Mouse (Mus musculus) retina, postnatal 1 day (tissue): ENCODE measurements at regions not wholly inside any gene's neighbourhood (a gene's known extent, or its start where the extent isn't known, plus 50 kb on each side); places are given as distances from the start of the nearest gene placed in this dataset.

ENCODE experiments used
- DNase-seq: peaks from one replicate; pipeline ENCODE4 v3.0.0-alpha.2; 2012

GRCm38 (mm10) chr7:35948389-35948788, 145.6 kb upstream of the Zfp507 start:
- peak; percentile 50 for DNase-seq

GRCm38 (mm10) chr7:35941086-35941485, 138.3 kb upstream of the Zfp507 start:
- DNase-seq = no peak

- DNase-seq = peak; percentile 61
Observed at GRCm38 (mm10) chr7:35938123-35938869, 135.5 kb upstream of the Zfp507 start.

- DNase-seq = no peak
Observed at GRCm38 (mm10) chr7:35926749-35927148, 123.9 kb upstream of the Zfp507 start.

GRCm38 (mm10) chr7:35922582-35922981, 119.8 kb upstream of the Zfp507 start:
- no peak for DNase-seq

- DNase-seq = no peak
Observed at GRCm38 (mm10) chr7:35920884-35921283, 118.1 kb upstream of the Zfp507 start.

- no peak for DNase-seq
Observed at GRCm38 (mm10) chr7:35920194-35920609, 117.4 kb upstream of the Zfp507 start.

GRCm38 (mm10) chr7:35910109-35910706, 107.4 kb upstream of the Zfp507 start:
- no peak for DNase-seq

- peak; percentile 74 for DNase-seq
Observed at GRCm38 (mm10) chr7:35901942-35902381, 99.2 kb upstream of the Zfp507 start.

- no peak for DNase-seq
Observed at GRCm38 (mm10) chr7:35898701-35899445, 96.1 kb upstream of the Zfp507 start.

- no peak for DNase-seq
Observed at GRCm38 (mm10) chr7:35893292-35893691, 90.5 kb upstream of the Zfp507 start.

- DNase-seq = peak; percentile 58
Observed at GRCm38 (mm10) chr7:35886051-35886450, 83.2 kb upstream of the Zfp507 start.

GRCm38 (mm10) chr7:35879755-35880304, 77.0 kb upstream of the Zfp507 start:
- peak; percentile 76 for DNase-seq

- no peak for DNase-seq
Observed at GRCm38 (mm10) chr7:35878164-35878563, 75.4 kb upstream of the Zfp507 start.

GRCm38 (mm10) chr7:35861049-35861448, 58.2 kb upstream of the Zfp507 start:
- DNase-seq = no peak

GRCm38 (mm10) chr7:35859601-35860000, 56.8 kb upstream of the Zfp507 start:
- DNase-seq = no peak

GRCm38 (mm10) chr7:35857693-35858092, 54.9 kb upstream of the Zfp507 start:
- DNase-seq = no peak
